Mouse (Mus musculus): ENCODE measurements at regions not wholly inside any gene's neighbourhood (a gene's known extent, or its start where the extent isn't known, plus 50 kb on each side); places are given as distances from the start of the nearest gene placed in this dataset.

GRCm38 (mm10) chr4:105545486-105545885 lies 244.2 kb upstream of the Gm12728 start:
- no peaks in the 10 kb centered on the region for H3K79me2 ChIP-seq (ENCODE audit: control insufficient read depth, insufficient read depth, low read length, poor library complexity)
- no peak overlapping the region for H3K27ac ChIP-seq (ENCODE audit: control insufficient read depth, low read depth, low read length)
- no peaks in the 10 kb centered on the region for H3K27me3 ChIP-seq (ENCODE audit: control insufficient read depth in 1 of 2, insufficient read depth in 2 of 2, low read length in 2 of 2)
- DNase-seq (ENCODE audit: low read depth, low spot score), result no peak
- no peak overlapping the region for H3K4me3 ChIP-seq (ENCODE audit: control insufficient read depth in 1 of 2, insufficient read depth in 1 of 2, low read depth in 2 of 2, low read length in 2 of 2)
- no peak for TF ChIP-seq NELFE (IDR thresholded peaks at IDR 0.05; ENCODE audit: low read depth, low read length)
- H3K9me3 ChIP-seq (replicated peaks; ENCODE audit: insufficient read depth, low read length), result no peaks in the 10 kb centered on the region
- no peaks in the 10 kb centered on the region for H3K36me3 ChIP-seq (ENCODE audit: control insufficient read depth in 1 of 2, insufficient read depth in 2 of 2, low read length in 2 of 2)
- no peak overlapping the region for H3K9ac ChIP-seq (ENCODE audit: control insufficient read depth, low read depth, low read length, poor library complexity, severe bottlenecking)
- no peaks in the 10 kb centered on the region for H3K4me1 ChIP-seq (ENCODE audit: control insufficient read depth in 1 of 2, insufficient read depth in 2 of 2, low read length in 2 of 2)

- no peak for DNase-seq (ENCODE audit: low read depth, low spot score)
- Histone ChIP-seq H3K9ac (ENCODE audit: control insufficient read depth, low read depth, low read length, poor library complexity, severe bottlenecking) (no peak overlapping the region), H3K9me3 (replicated peaks; ENCODE audit: insufficient read depth, low read length) (no peaks in the 10 kb centered on the region), H3K27ac (ENCODE audit: control insufficient read depth, low read depth, low read length) (no peak overlapping the region), H3K36me3 (ENCODE audit: control insufficient read depth in 1 of 2, insufficient read depth in 2 of 2, low read length in 2 of 2) (no peaks in the 10 kb centered on the region), H3K4me3 (ENCODE audit: control insufficient read depth in 1 of 2, insufficient read depth in 1 of 2, low read depth in 2 of 2, low read length in 2 of 2) (no peak overlapping the region), H3K4me1 (ENCODE audit: control insufficient read depth in 1 of 2, insufficient read depth in 2 of 2, low read length in 2 of 2) (no peaks in the 10 kb centered on the region), H3K79me2 (ENCODE audit: control insufficient read depth, insufficient read depth, low read length, poor library complexity) (no peaks in the 10 kb centered on the region), H3K27me3 (ENCODE audit: control insufficient read depth in 1 of 2, insufficient read depth in 2 of 2, low read length in 2 of 2) (no peaks in the 10 kb centered on the region)
- TF ChIP-seq RCOR1 (IDR thresholded peaks at IDR 0.05; ENCODE audit: low read depth, low read length), result no peak
- no peak for TF ChIP-seq MAX (IDR thresholded peaks at IDR 0.05; ENCODE audit: low read length)
- TF ChIP-seq CTCF (IDR thresholded peaks at IDR 0.05 in 2 of 3, conservative IDR thresholded peaks at IDR 0.05 in 1 of 3; ENCODE audit: control insufficient read depth in 1 of 3, insufficient read depth in 1 of 3, low read depth in 2 of 3, low read length in 3 of 3, poor library complexity in 1 of 3, severe bottlenecking in 1 of 3), result no peak
- TF ChIP-seq ETS1 (IDR thresholded peaks at IDR 0.05; ENCODE audit: low read depth, low read length), result no peak
- TF ChIP-seq NELFE (IDR thresholded peaks at IDR 0.05; ENCODE audit: low read depth, low read length), result no peak
- TF ChIP-seq POLR2AphosphoS2 (IDR thresholded peaks at IDR 0.05; ENCODE audit: low read length), result no peak
- TF ChIP-seq MAZ (IDR thresholded peaks at IDR 0.05; ENCODE audit: low read depth, low read length), result no peak
- TF ChIP-seq ELF1 (IDR thresholded peaks at IDR 0.05; ENCODE audit: low read depth, low read length), result no peak
- no peak for TF ChIP-seq TAL1 (IDR thresholded peaks at IDR 0.05; ENCODE audit: low read length)
- no peak for TF ChIP-seq NRF1 (IDR thresholded peaks at IDR 0.05; ENCODE audit: insufficient read depth, low read depth, low read length, poor library complexity, severe bottlenecking)
These were observed 239.8 kb upstream of the Gm12728 start for GRCm38 (mm10) chr4:105549744-105550440.

GRCm38 (mm10) chr4:105551966-105552685 lies 237.5 kb upstream of the Gm12728 start:
- Histone ChIP-seq H3K36me3 (ENCODE audit: control insufficient read depth in 1 of 2, insufficient read depth in 2 of 2, low read length in 2 of 2) (no peaks in the 10 kb centered on the region), H3K4me1 (ENCODE audit: control insufficient read depth in 1 of 2, insufficient read depth in 2 of 2, low read length in 2 of 2) (no peaks in the 10 kb centered on the region), H3K27me3 (ENCODE audit: control insufficient read depth in 1 of 2, insufficient read depth in 2 of 2, low read length in 2 of 2) (no peaks in the 10 kb centered on the region), H3K27ac (ENCODE audit: control insufficient read depth, low read depth, low read length) (no peak overlapping the region), H3K4me3 (ENCODE audit: control insufficient read depth in 1 of 2, insufficient read depth in 1 of 2, low read depth in 2 of 2, low read length in 2 of 2) (no peak overlapping the region), H3K79me2 (ENCODE audit: control insufficient read depth, insufficient read depth, low read length, poor library complexity) (no peaks in the 10 kb centered on the region), H3K9me3 (replicated peaks; ENCODE audit: insufficient read depth, low read length) (no peaks in the 10 kb centered on the region), H3K9ac (ENCODE audit: control insufficient read depth, low read depth, low read length, poor library complexity, severe bottlenecking) (no peak overlapping the region)
- DNase-seq (ENCODE audit: low read depth, low spot score), result peak; percentile 11
- TF ChIP-seq MYB (IDR thresholded peaks at IDR 0.05; ENCODE audit: low read depth, low read length) (no peak), CTCF (IDR thresholded peaks at IDR 0.05 in 2 of 3, conservative IDR thresholded peaks at IDR 0.05 in 1 of 3; ENCODE audit: control insufficient read depth in 1 of 3, insufficient read depth in 1 of 3, low read depth in 2 of 3, low read length in 3 of 3, poor library complexity in 1 of 3, severe bottlenecking in 1 of 3) (peak in 1 of 3 experiments; percentile 27; a peak in 2 of 6 replicates)
